Mouse (Mus musculus) adrenal gland (tissue): Measurements from ENCODE around the gene Tagln3.

Experiments used
- intact Hi-C: fragments of 180-260 bp; cut with DNase I; formaldehyde crosslinking; loops from one replicate; pipeline ENCODE4 v1.15.1; 2025

Tagln3 gene

GRCm38 (mm10) chr16:45722460-45722951 is 1.9 kb downstream of the Tagln3 start:
- intact Hi-C loops = no loop called here

GRCm38 (mm10) chr16:45720022-45720630 is 4.3 kb downstream of the Tagln3 start:
- intact Hi-C loops = no loop called here

GRCm38 (mm10) chr16:45718296-45718695 is 6.1 kb downstream of the Tagln3 start:
- intact Hi-C loops = no loop called here

- intact Hi-C loops = no loop called here
Measured at GRCm38 (mm10) chr16:45714489-45715150, 9.8 kb downstream of the Tagln3 start.

GRCm38 (mm10) chr16:45713878-45714277 is 10.5 kb downstream of the Tagln3 start:
- intact Hi-C loops = no loop called here

GRCm38 (mm10) chr16:45713261-45713660 is 11.1 kb downstream of the Tagln3 start:
- intact Hi-C loops = no loop called here

- intact Hi-C loops = no loop called here
Measured at GRCm38 (mm10) chr16:45711263-45711662, 13.1 kb downstream of the Tagln3 start.

GRCm38 (mm10) chr16:45699301-45699700 is 25.1 kb downstream of the Tagln3 start:
- intact Hi-C loops = no loop called here

GRCm38 (mm10) chr16:45697996-45698395 is 26.4 kb downstream of the Tagln3 start:
- intact Hi-C loops = no loop called here

GRCm38 (mm10) chr16:45695445-45696160 is 28.8 kb downstream of the Tagln3 start:
- intact Hi-C loops = no loop called here

GRCm38 (mm10) chr16:45693558-45693957 is 30.9 kb downstream of the Tagln3 start, which contains the start of gene Tmprss7:
Gene Tmprss7, minus strand, starts transcription at chr16:45693658.
- intact Hi-C loops = no loop called here

GRCm38 (mm10) chr16:45692851-45693250 is 31.6 kb downstream of the Tagln3 start:
- intact Hi-C loops = no loop called here

GRCm38 (mm10) chr16:45690178-45690577 is 34.2 kb downstream of the Tagln3 start:
- intact Hi-C loops = no loop called here

- intact Hi-C loops = loop anchor here (5.0 kb wide), 1 partner anchor 50 kb away; no protein-coding TSS in a partner anchor
Measured at GRCm38 (mm10) chr16:45686833-45687232, 37.6 kb downstream of the Tagln3 start.

GRCm38 (mm10) chr16:45685295-45685694 is 39.1 kb downstream of the Tagln3 start:
- intact Hi-C loops = loop anchor here (2.0 to 5.0 kb wide), 2 partner anchors 52 to 282 kb away; no protein-coding TSS in a partner anchor

- intact Hi-C loops = loop anchor here (2.0 to 5.0 kb wide), 2 partner anchors 52 to 282 kb away; no protein-coding TSS in a partner anchor
Measured at GRCm38 (mm10) chr16:45684815-45685214, 39.6 kb downstream of the Tagln3 start.

- intact Hi-C loops = loop anchor here (5.0 to 10.0 kb wide), 2 partner anchors 62 to 94 kb away; partner anchors contain the start of gene Gcsam
Measured at GRCm38 (mm10) chr16:45676462-45676861, 47.9 kb downstream of the Tagln3 start.

- intact Hi-C loops = loop anchor here (10.0 kb wide), 1 partner anchor 55 kb away; the partner anchor contains the start of gene Gcsam
Measured at GRCm38 (mm10) chr16:45670005-45670404, 54.4 kb downstream of the Tagln3 start.

GRCm38 (mm10) chr16:45668178-45668577 is 56.2 kb downstream of the Tagln3 start:
- intact Hi-C loops = no loop called here

GRCm38 (mm10) chr16:45666136-45666535 is 58.3 kb downstream of the Tagln3 start:
- intact Hi-C loops = no loop called here

- intact Hi-C loops = no loop called here
Measured at GRCm38 (mm10) chr16:45662381-45662780, 62.0 kb downstream of the Tagln3 start.
